Mouse (Mus musculus) cerebellum, postnatal 25 days (tissue): ENCODE measurements at regions not wholly inside any gene's neighbourhood (a gene's known extent, or its start where the extent isn't known, plus 50 kb on each side); places are given as distances from the start of the nearest gene placed in this dataset.

Source experiments
- DNase-seq, 2 experiments: peaks; one replicate each; pipeline ENCODE4 v3.0.0; 2021; ENCODE audit warnings: mixed read lengths in 2 of 2

DNA sequence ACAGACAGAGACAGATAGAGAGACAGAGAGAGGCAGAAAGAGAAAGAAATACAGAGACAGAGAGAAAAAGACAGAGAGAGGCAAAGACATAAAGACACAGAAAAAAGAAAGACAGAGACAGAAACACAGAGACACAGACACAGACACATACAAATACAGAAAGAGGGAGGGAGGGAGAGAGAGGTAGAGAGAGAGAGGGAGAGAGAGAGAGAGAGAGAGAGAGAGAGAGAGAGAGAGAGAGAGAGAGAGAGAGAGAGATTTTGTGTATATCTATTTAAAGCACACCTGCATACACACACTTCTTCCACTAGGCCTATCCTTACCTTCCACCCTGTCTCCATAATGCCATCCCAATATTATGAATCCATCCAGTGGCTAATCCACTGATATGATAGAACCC lies 261.8 kb upstream of the Setmar start:
- no peak for DNase-seq
